Mouse (Mus musculus) lung, embryonic 14.5 days (tissue): ENCODE results near the gene Ttyh2. TPM values are rescaled to one million over a fixed set of nuclear protein-coding genes. Genes with fewer than 3 reads are reported as not detected.
A peak's percentile ranks its signal among the peaks of the same experiment; 100 is the strongest.

ENCODE experiments used
- ATAC-seq: fragments of 200-750 bp; cut with Nextera tagmentation; 2 replicates; pipeline ENCODE4 v1.8.0; 2017; ENCODE audit warnings: mild to moderate bottlenecking, moderate TSS enrichment, moderate library complexity; ENCODE audit not compliant: insufficient read depth
- DNase-seq: peaks from one replicate; pipeline ENCODE4 v3.0.0-alpha.2; 2015
- H3K27ac ChIP-seq: fragments of 300-500 bp; sonication (generic); 2 replicates; pipeline ENCODE4 v1.5.1; 2014; ENCODE audit warnings: low read depth, mild to moderate bottlenecking, moderate library complexity
- H3K27me3 ChIP-seq: fragments of 300-500 bp; sonication (generic); 2 replicates; pipeline ENCODE4 v1.6.1; 2014; ENCODE audit warnings: low read length, control low read depth; ENCODE audit not compliant: insufficient read depth
- H3K36me3 ChIP-seq: fragments of 300-500 bp; sonication (generic); 2 replicates; pipeline ENCODE4 v1.6.1; 2014; ENCODE audit warnings: control low read depth; ENCODE audit not compliant: insufficient read depth
- H3K4me1 ChIP-seq: fragments of 300-500 bp; sonication (generic); 2 replicates; pipeline ENCODE4 v1.6.1; 2014; ENCODE audit warnings: antibody characterized with exemption, control low read depth; ENCODE audit not compliant: insufficient read depth
- H3K4me2 ChIP-seq: fragments of 300-500 bp; sonication (generic); 2 replicates; pipeline ENCODE4 v1.6.1; 2014; ENCODE audit warnings: mild to moderate bottlenecking
- H3K4me3 ChIP-seq: fragments of 300-500 bp; sonication (generic); 2 replicates; pipeline ENCODE4 v1.5.1; 2014; ENCODE audit warnings: low read depth, low read length
- H3K9ac ChIP-seq: fragments of 300-500 bp; sonication (generic); 2 replicates; pipeline ENCODE4 v1.6.1; 2014
- H3K9me3 ChIP-seq: fragments of 300-500 bp; sonication (generic); 2 replicates; pipeline ENCODE4 v1.6.1; 2016; ENCODE audit warnings: low read depth, low read length, control low read depth
- CTCF ChIP-seq: IDR thresholded peaks from 2 replicates; pipeline ENCODE4 v1.5.1; 2016; ENCODE audit warnings: antibody characterized with exemption, low read depth
- WGBS: fragments of 180-500 bp; shearing (Covaris S2); extraction: QIAGEN DNeasy Blood & Tissue Kit; methylation state at CpG from one replicate; pipeline ENCODE4 v1.1.7; 2014; 5-methylcytosine and 5-hydroxymethylcytosine counted together
- polyA plus RNA-seq: library from polyadenylated mRNA; unstranded; fragments of >200 nt; fragmentation: Nextera tagmentation; extraction: Ambion mirVana; gene quantifications from 2 replicates; pipeline ENCODE4 v1.2.1, GENCODE M21; 2014

Ttyh2 gene
- polyA plus RNA-seq, 1 experiment from 2014 or later: 13.1 TPM

- Histone ChIP-seq H3K27ac (no peak within 1 kb of the TSS), H3K27me3 (peaks cover 4% of the 10 kb centered on the region; the same call in 1 of the 2 replicates), H3K9me3 (no peaks in the 10 kb centered on the region), H3K4me2 (peak within 1 kb of the TSS; percentile 89), H3K4me1 (peaks cover 7% of the 10 kb centered on the region), H3K4me3 (peak within 1 kb of the TSS; percentile 44), H3K9ac (peak within 1 kb of the TSS; percentile 53), H3K36me3 (no peaks in the 10 kb centered on the region)
- 3% methylated on average over 51 of the region's 51 CpGs for WGBS
- peak; percentile 83 for DNase-seq
- TF ChIP-seq CTCF: no peak
- ATAC-seq: peak; percentile 78
Observed at GRCm38 (mm10) chr11:114764820-114765818, 89.9 kb downstream of the Ttyh2 start, which contains the start of gene Kif19a. TSS of gene Kif19a (plus strand) at chr11:114765388.

DNA sequence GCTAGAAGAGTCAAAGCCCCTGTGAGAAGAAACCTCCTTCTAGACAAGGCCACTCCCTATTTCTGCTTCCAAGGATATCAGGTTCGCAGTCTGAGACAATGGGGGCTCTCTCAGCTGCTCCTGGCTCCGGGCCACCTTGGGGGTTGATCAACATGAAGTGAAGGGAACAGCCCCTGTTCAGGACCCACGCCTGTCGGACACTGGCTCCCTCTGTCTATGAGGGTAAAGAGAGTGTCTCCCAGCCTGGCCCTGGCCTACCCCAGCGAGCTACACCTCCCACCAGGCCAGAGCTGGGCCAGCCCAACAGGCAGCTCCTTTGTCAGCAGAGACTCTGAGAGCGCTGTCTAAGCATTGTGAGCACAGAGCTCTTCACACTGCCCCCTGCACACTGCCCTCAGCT lies 94.7 kb downstream of the Ttyh2 start:
- Histone ChIP-seq H3K27me3 (peaks cover 4% of the 10 kb centered on the region; the same call in 1 of the 2 replicates), H3K27ac (no peak overlapping the region), H3K4me1 (peaks cover 5% of the 10 kb centered on the region), H3K36me3 (no peaks in the 10 kb centered on the region), H3K4me3 (no peak overlapping the region), H3K9ac (no peak overlapping the region), H3K9me3 (no peaks in the 10 kb centered on the region), H3K4me2 (no peak overlapping the region)
- DNase-seq: peak; percentile 22
- TF ChIP-seq CTCF: no peak
- peak; percentile 33; the same call in 1 of the 2 replicates for ATAC-seq
- 41% methylated on average over 6 of the region's 6 CpGs for WGBS

Other genes with a start within 250 kb of the Ttyh2 start
- 978 and 1,085 TPM in 2 replicates for gene Rpl38, start 6.9 kb upstream of the Ttyh2 start, polyA plus RNA-seq
- 0.16 and 0.85 TPM in 2 replicates for gene Dnaic2, start 52.0 kb downstream of the Ttyh2 start, polyA plus RNA-seq
- 0.29 TPM in 1 of 2 replicates, not detected in the other for gene Kif19a, start 90.0 kb downstream of the Ttyh2 start, polyA plus RNA-seq
- 0.65 and 1.3 TPM in 2 replicates for gene Btbd17, start 120.5 kb downstream of the Ttyh2 start, polyA plus RNA-seq
- 0.28 TPM in 1 of 2 replicates, not detected in the other for gene Gpr142, start 123.5 kb downstream of the Ttyh2 start, polyA plus RNA-seq
- 34.7 and 39.2 TPM in 2 replicates for gene Gprc5c, start 175.7 kb downstream of the Ttyh2 start, polyA plus RNA-seq
- gene Cd300a, start 214.6 kb downstream of the Ttyh2 start, polyA plus RNA-seq: 0.75 and 1.7 TPM in 2 replicates